Mouse (Mus musculus): ENCODE measurements at regions not wholly inside any gene's neighbourhood (a gene's known extent, or its start where the extent isn't known, plus 50 kb on each side); places are given as distances from the start of the nearest gene placed in this dataset.
A peak's percentile ranks its signal among the peaks of the same experiment; 100 is the strongest.

DNA sequence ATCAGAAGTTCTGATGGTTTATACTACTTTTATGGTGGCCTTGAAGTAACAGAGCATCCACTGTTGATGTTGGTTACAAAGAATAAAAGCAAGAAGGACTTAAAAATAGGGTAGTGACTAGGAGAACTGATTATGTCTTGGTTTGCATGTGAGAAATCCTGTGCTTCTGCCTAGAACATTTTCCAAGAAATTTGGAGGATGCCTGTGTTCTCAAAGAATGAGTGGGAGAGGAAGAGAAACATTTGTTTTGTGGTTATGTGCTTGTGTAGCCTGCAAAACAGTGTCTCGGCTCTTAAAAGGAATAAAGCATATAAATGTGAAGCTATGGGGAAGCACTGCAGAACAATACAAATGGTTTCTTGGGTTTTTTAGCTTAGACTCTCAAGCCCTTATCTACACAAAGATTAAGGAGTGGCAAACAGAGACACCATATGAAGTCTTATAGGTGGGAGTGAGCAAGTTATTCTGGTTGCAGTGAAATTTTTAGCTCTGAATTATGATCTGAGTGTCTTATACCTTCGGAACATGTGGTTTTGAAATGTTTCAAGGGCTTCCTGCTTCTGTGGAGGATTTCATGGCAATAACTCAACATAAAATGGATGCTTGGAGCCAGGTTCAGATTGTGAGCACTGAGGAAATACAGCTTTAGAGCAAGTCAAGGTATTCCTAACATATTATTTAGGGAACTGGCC lies 372.1 kb upstream of the Man1a start:
- no peak for DNase-seq

- peak in 1 of 2 experiments; percentile 2 for DNase-seq
Observed at GRCm38 (mm10) chr10:54403223-54403926, 327.0 kb upstream of the Man1a start.

DNA sequence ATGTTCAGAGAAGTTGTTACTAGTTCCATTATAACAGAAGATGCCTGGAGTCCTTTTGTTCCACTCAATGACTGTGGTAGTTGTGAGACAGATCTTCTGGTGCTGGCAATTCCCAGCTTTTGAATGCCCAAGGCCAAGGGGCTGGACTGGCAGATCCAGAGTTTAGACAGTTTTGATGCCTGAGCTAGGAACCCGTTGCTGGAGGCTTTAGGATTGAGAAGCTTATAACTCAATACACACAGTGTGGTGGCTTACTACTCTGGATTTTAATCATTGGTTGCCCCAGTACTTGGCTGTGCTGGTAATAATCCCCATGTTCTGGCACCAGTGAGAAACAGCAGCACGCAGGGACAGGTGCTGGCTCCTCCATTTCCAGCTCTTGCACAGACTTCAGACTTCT lies 307.3 kb upstream of the Man1a start:
- DNase-seq, result no peak

DNA sequence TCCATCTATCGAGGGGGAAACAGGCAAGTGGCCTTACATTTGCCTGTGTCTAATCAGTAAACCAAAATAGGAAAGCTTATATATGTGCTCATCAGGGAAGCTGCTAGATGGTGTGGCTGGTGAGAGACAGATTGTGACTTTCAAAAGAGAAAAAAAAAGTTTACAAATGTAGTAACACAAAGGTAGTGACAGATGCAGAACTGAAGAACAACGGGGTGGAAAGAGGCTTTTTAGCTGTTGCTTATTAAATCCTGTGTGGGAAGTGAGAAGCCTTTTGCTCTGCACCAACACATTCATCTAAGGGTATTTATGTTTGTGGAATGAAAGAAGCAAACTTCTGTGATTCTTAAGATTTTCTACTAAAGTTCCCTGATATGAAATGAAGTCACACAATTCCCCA lies 305.1 kb upstream of the Man1a start:
- DNase-seq, result no peak

- no peak for DNase-seq
Observed at GRCm38 (mm10) chr10:54369158-54369557, 292.7 kb upstream of the Man1a start.

DNA sequence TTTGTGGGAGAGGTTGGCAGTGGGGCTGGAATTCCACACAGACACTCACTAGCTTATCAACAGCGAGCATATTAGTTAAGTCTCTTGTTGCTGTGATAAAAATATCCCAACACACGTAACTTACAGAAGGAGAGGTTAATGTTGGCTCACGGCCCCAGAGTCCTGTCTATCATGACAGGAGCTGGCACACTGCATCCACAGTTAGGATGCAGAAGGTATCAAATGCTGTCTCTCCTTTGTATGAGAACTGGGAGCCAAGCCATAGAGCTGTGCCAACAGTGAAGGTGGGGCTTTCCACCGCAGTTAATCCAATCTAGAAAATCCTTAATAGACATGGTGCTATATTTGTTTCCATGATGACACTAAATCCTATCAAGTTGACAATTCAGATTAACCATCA lies 288.9 kb upstream of the Man1a start:
- peak in 1 of 2 experiments; percentile 3 for DNase-seq

DNA sequence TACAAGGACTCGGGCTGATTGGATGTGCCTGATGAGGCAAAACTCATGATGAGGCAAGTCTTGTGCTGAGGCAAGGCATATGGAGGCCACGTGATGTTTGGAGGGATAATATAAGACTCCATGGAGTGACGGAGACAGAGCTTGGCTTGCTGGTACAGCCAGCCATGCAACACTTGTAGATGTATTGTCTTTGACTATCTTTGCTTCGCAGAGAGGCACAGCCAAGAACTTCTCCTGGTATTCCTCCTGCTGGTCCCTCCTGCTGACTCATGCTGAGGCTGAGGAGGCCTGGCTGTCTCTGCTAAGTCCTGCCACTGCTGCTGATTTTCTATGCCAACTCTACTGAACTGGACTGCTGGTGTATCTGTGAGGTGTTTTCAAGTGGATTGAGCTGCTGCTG lies 260.8 kb upstream of the Man1a start:
- DNase-seq, result no peak

Data from lung, adult 18-20 months (tissue).